Mouse (Mus musculus): Measurements from ENCODE around the gene Wipf2.

The Wipf2 gene

DNA sequence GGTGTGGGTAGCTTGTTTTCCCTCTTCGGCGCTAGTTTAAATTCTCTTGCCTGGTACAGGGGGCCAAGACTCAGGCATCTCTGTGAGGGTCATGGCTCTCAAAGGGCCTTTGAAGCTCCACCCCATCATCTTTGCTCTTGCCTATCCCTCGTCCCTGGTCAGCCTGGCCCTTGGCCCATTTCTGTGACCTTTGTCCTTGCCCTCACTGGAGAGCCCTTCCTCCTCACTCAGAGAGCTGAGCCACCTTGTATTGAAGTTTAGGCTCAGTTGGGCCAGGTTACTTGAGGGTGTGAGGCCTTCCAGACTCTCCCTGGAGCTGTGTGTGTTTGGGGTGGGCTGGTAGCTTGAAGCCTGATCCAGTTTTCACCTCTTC, 82.2 kb downstream of the Wipf2 start:
- no peak for DNase-seq

DNA sequence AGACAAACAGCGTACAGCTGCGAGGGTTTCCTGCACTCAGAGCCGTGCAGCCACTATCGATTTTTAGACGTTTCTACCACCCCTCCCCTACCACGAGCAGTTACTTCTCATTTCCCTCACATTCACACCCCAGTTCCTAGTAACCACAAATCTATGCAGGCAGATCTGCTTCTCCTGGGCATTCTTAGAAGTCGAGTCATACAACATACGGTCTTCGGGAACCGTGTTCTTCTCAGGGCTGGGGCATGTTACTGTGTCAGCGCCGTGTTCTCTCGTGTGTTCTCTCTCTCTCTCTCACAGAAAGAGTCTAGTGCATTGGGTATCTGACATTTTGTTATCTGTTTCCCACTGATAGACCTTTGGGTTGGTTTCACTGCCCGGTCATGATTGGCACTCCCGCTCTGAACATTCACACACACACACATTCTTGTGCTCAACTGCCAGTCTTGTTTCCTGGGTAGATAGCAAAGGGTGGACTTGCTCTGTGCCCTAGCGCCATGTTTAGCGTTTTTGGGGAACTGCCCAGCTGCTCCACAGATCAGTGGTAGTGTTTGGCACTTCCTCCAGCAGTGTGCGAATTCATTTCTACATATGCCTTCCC, 84.6 kb downstream of the Wipf2 start:
- DNase-seq = no peak

DNA sequence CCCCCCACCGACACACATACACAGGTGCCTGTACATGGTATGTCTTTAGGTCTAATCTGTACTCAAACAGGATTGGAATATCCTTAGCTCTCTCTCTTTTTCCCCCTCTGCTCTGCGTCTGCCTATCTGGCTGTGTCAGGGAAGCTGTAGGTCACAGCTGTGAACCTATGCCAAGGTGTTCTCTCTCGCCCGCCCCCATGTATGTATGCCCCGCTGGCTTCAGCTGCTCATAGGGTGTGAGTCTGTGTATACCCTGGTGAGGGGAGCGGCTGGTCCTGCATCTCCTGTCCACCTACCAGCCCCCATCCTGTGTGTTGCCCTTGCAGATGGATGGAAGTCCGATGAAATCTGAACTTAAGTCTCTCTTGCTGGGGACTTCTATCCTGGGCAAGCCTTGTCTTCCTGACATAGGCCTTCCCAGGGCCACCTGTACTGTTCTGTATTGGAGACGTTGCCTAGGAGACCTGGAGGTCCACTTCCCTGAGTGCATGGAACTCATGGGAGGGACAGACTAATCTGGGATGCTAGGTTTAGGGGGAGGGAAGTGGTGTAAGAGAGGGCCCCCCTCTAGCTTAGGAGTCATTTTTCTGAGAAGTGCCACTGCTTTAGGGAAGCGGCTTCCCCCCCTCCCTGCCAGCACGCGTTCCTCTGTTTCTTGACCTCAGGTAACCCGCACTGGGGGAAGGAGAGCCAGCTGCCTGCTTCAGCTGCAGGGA, 86.0 kb downstream of the Wipf2 start:
- no peak for DNase-seq

DNA sequence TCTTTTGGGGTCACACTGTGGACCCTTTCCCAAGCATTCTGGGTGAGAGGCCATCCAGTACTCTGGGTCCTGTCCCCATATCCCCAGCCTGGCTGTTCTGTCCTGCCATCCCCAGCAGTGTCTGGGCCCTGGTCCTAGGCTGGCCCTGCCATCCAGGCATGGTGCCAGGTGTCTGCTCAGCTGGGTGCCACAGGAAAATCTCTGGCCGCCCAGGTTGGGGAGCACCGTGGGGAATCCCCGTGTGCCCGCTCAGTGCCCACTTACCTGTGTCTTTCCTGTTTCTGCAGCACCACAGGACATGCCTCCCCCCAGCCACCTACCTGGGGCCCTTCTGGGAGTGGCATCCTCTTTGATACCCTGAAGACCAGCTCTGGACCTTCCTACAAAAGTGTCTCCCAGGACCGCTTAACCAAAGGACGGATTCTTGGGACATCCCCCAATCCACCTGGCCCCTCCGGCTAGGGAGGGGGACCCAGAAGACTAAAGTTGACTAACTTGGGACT, 86.6 kb downstream of the Wipf2 start:
- DNase-seq = no peak

DNA sequence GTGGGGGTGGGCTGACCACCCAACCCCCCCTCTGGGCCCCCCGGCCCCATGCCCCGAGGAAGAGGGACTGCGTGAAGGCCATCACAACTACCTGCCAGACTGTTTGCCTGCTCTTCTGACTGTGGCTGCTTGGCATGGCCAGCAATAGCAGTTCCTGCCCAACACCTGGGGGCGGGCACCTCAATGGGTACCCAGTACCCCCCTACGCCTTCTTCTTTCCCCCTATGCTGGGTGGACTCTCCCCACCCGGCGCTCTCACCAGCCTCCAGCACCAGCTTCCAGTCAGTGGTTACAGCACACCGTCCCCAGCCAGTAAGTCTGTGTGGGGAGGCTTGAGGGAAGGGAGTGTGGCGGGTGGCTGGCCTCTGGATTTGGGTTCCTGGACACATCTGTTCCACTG, 87.0 kb downstream of the Wipf2 start:
- DNase-seq = no peak

DNA sequence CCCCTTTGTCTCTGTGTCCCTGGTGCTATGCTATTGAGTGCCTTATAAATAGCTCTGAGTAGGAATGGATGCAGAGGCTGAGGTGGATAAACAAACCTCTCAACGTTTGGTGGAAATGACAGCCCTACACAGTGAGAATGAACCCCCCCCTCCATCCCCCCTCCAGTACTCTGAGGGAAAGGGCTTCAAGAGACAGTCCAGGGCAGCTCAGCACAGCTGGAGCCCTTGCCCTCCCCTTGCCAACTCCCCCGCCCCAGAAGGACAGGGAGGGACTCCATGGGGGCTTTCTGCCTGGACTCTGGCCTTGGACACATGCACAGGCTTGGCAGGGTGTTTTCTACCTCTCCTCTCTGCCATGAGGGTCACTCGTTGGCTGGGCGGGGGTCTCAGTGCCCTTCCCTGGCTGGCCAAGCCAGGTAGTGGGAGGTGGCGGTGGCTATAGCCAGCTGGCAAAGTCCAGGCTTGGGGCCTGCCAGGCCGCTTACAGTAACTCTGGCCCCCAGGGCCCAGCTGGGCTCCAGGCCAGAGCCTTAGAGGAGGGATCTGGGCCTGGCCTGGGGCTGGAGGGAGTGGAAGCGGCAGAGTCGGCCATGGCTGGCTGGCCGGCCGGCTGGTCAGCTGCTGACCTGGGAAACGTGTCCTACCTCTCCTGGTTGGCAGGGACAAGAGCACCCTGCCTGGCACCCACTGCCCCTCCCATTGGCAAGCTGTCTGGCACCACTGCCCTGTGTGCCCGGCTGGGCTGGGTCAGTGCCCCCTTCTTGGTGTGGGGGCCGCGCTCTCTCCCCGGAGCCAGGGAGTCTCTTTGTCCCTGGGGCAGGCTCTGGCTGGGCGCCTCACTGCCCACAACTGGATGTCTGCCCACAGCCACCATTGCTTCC, 87.8 kb downstream of the Wipf2 start:
- no peak for DNase-seq

DNA sequence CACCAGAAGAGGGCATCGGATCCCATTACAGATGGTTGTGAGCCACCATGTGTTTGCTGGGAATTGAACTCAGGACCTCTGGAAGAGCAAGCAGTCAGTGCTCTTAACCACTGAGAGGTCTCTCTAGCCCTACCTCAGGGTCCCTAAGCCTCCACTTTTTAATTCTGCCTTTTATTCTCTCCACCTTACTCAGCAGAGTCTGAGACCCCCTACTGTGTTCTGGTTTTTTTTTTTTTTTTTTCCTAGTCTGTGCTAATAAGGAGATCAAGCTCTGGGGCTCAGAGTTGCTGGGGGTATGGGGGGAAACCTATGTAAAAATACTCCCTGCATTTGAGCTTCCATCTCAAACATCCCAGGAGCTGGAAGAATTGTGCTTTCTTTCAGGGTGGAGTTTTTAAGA, 88.7 kb downstream of the Wipf2 start:
- no peak for DNase-seq

DNA sequence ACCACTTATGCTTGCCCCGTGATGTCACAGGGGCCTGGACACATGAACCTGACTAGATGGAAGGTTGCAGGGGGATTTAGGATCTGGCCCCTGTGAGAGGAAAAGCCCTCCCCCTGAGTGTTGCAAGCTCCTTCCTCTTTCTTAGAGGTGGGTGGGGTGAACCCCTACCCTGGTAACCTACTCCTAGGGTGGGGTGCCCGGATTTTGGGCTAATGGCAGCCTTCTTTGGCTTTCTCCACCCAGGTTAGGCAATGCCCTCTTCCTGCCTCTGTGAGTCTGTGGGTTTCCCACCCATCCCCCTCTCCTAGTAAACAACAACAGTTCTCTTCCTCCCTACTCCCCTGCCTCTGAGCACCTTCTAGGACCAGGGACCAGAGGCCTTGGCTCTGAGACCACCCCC, 89.3 kb downstream of the Wipf2 start:
- DNase-seq = no peak

DNA sequence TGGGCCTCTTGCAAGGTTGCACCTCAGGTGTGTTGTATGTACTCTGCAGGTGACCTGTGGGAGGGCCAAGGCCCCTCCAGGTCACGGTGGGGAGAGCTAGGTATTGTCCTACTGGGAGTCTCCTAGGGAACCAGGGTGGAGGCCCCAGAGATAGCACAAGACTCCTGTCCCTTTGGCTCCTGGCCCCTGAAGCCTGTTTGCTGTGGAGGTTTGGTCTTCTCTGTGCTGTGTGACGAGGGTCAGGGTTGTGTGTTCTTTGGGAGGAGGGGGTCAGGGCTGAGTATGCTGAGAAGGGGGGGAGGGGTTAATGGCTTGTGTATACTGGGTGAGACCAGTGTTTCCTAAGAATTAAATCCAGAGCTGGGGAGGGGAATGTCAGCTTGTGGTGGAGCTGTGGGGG, 89.9 kb downstream of the Wipf2 start:
- DNase-seq = no peak

DNA sequence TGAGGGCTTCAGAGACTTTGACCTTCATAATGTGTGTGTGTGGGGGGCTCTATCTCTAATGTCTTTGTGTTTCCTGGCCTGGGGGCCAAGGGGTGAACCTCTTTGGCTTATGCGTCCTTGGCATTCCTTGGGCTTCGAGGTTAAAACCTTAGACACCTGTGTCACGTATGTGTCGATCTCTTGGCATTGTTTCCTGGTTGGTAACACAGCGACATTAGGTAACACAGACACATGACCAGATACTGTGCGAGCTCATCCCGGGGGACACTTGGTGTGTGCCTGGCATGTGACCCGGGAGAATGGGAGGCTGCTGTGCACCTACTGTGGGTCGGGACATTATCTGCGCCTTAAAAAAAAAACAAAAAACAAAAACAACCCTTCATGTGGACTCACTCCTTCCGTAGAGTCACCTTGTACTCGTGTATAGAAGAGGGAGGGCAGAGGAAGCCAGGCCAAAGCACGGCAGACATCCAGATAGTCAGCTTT, 90.4 kb downstream of the Wipf2 start:
- DNase-seq = no peak

DNA sequence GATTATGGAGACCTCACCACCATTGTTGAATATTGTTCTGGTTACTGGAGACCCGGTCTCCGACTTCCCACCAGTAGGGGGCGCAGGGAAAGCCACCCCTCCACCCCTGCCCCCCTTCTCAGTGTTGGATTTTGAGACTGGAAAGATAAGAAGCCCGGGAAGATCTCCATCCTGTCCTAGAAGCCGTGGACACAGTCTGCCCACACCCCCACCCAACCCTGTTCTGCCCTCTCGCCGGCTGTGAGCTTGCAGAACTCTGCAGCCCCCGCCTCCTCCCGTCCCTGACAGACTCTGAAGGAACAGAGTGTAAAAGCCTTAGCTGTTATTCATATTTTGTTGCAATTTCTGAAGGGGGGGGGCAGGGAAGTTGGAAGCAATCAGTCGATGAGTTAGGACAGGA, 90.9 kb downstream of the Wipf2 start:
- DNase-seq = peak; percentile 86

All from retina, postnatal 1 day (tissue).